Mouse (Mus musculus): ENCODE measurements around the gene Aplf.
"Not testable (repeated sequence)": the region's sequence is repeated elsewhere in the genome, so short reads cannot be mapped to it uniquely, and the experiment has no call there.

Aplf gene

DNA sequence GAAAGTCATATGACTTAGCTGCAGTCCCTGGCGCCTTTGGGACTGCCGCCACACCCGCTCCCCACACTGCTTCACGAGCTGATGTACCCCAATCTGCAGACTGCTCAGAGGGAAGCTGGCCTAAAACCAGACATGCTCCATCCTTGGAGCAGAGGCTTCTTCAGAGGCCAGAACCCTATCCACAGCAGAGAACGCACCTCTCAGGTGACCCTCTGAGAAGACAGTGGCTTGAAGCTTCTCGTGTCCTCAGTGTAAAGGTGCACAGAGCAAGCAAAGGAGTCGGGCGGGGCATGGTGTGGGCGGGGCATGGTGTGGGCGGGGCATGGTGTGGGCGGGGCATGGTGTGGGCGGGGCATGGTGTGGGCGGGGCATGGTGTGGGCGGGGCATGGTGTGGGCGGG is 43.1 kb downstream of the Aplf start:
- DNase-seq (ENCODE audit: low spot score in 2 of 2), result not testable (repeated sequence)

DNA sequence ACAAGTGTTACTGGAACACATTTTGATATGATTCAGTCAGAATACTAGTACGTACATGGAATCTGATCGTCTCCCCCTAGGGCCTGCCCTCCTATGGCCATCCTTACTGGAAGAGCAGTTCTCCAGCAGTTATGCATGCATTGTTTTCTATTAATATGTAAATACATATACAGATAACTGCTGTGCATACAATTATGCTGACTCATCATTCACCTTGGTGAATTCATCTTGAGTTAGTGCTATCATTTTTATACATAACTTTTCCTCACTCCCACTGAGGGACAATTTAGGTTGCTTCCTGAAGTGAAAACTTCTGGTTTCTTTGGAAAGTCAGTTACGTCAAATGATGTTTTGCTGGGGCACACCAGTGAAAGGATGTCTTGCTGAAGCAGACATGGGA is 48.8 kb downstream of the Aplf start:
- DNase-seq (ENCODE audit: low spot score in 2 of 2), result no peak

- no peak for DNase-seq (ENCODE audit: low spot score in 2 of 2)
These were observed 50.7 kb downstream of the Aplf start for GRCm38 (mm10) chr6:87621281-87621680.

- DNase-seq (ENCODE audit: low spot score in 2 of 2), result no peak
These were observed 54.0 kb downstream of the Aplf start for GRCm38 (mm10) chr6:87618021-87618420.

- DNase-seq (ENCODE audit: low spot score in 2 of 2), result no peak
These were observed 56.3 kb downstream of the Aplf start for GRCm38 (mm10) chr6:87615696-87616083.

GRCm38 (mm10) chr6:87614794-87615695 is 56.9 kb downstream of the Aplf start:
- peak in 1 of 2 experiments; percentile 8 for DNase-seq (ENCODE audit: low spot score in 2 of 2)

DNA sequence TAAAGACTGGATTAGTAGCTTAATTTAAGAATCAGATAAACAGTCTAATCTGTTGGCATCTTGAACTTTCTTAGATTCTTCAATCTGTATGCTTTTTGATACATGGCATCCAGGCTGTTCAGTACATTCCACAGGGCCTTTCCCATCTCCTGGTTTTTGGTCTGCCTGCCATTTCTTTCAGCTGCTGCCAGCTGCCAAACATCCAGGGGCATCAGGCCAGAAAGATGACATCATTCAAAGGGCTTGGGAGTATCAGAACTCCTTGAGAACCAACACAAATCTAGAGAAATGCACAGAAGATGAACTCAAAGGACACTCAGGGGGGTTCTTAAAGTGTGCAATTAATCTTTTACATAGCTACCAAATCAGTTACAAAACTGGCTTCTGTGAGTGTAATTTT is 72.2 kb downstream of the Aplf start:
- DNase-seq (ENCODE audit: low spot score in 2 of 2), result peak in 1 of 2 experiments; percentile 19

DNA sequence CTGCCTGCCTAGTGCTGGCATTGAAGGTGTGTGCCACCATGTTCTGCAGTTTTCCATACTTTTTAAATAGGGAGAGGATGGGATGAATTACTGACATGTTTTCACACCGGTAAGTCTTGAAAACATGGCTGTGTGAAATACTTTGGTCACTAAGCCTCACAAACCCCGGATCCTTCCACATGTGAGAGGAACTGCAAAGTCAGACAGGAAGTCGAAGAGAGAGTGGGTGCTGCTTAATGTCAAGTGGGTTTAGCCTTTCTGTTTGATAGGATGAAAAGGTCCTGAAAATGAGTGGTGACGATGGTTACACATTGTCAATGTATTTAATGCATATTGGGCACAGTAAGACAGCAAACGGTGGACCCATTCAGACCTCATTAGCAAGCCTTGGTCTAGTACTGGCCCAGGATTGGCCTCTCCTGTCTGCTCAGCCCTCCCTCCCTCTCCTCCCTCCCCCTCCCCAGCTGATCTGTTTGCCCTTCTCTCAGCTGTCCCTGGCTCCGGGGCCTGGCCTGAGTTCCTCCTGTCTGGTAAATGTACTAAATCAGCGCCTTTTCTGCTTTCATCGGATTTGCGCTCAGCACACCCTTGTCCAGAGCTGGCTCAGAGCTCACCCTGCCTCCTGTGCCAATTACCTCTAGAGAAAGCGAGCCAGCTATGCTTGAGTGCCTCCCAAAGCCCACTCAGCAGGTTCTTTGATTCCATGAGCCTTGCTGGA is 74.7 kb downstream of the Aplf start:
- DNase-seq (ENCODE audit: low spot score in 2 of 2), result no peak

GRCm38 (mm10) chr6:87594188-87594587 is 77.8 kb downstream of the Aplf start:
- no peak for DNase-seq (ENCODE audit: low spot score in 2 of 2)

GRCm38 (mm10) chr6:87590394-87591281 is 81.4 kb downstream of the Aplf start, which contains the start of gene Prokr1:
Gene Prokr1, minus strand, starts transcription at chr6:87590743.
- DNase-seq (ENCODE audit: low spot score in 2 of 2), result peak; percentile 29 to 56

DNA sequence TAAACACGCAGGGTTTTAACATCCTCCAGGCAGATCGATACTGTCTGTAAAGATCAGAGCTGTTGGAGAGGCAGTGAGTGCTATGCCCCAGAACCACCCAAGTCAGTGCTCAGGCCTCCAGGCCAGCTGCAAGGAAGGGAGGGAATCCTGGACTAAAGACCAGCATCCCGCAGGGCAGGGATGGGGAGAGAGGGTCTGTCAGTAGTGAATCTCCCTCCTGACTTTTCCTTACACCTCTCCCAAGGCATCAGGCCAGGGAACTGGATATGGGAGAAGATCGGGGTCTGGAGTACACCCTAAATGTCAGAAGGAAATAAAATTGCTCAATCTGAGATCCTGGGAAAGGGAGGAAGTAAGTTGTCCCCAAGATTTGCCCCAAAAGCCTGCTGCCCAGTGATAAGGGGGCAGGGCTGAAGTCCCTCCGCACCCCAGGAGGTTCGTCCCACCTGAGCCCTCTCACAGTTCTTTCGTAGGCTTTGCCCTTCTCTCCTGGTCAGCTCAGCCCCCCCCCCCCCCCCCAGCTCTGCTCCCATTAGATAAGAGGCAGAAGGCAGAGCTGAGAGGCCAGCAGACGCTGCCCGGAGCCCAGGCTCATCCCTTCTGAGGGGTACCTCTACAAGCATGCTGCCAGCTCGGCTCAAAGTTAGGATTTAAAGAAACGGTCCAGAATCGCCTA is 82.1 kb downstream of the Aplf start:
- no peak for DNase-seq (ENCODE audit: low spot score in 2 of 2)

- no peak for DNase-seq (ENCODE audit: low spot score in 2 of 2)
These were observed 88.0 kb downstream of the Aplf start for GRCm38 (mm10) chr6:87583991-87584390.

GRCm38 (mm10) chr6:87583183-87583611 is 88.8 kb downstream of the Aplf start:
- no peak for DNase-seq (ENCODE audit: low spot score in 2 of 2)

DNA sequence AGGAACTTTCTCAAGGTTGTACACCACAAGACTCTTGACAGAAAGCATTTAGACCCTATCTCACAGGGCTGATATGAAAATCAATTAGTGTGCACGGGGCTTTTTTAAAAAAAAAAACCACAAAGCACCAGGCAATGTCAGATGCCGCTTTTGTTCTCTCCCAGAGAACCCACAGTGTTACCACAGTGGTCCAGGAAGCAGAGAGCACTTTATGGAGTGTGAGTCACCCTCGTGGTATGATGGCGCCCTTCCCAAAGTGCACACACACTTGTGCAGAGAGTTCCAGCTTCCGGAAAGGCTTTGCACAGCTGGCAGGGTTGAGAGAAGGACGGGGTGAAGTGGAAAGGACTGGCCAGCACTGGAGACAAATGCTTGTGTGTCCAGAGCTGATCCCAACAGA is 89.5 kb downstream of the Aplf start:
- DNase-seq (ENCODE audit: low spot score in 2 of 2), result peak; percentile 37 to 54

- no peak for DNase-seq (ENCODE audit: low spot score in 2 of 2)
These were observed 90.4 kb downstream of the Aplf start for GRCm38 (mm10) chr6:87581581-87581980.

DNA sequence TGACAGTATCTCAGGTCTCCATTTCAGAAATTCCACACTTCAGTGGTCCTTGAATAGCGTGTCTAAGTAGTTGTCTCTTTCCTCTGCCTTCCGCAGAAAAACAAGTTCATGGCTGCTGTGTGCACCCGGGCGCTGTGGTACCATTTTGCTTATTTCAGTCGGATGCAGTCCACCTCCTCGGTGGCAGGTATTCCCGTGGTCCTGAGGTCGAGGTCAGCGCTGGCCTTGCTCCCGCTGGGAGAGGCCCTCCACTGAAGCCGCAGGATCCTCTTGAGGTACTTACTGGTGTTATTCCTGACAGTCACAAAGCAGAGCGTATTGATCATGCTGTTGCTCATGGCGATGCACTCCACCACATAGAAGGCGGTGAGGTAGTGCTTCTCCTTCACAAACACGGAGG is 90.9 kb downstream of the Aplf start:
- DNase-seq (ENCODE audit: low spot score in 2 of 2), result no peak
